23 mouse cellular contexts compared by ENCODE assay signal in genomic region chr1:35936362-35937093, GRCm38 (mm10).
A peak's percentile ranks its signal among the peaks of the same experiment; 100 is the strongest.
DNase-seq lines count a peak whose midpoint lies in the region; ATAC-seq and TF ChIP-seq lines count a peak whose summit lies in the region.
"Had no signal": no experiment of that assay in that cellular context is flagged by ENCODE, and none has a peak within 500 bp of the region (broad histone marks: within the 10 kb centered on the region; RNA-seq: fewer than 3 reads in every experiment).

No protein-coding gene starts in this region.

- peaks cover 3% of the 10 kb centered on the region for H3K4me1 ChIP-seq in forebrain, embryonic 14.5 days (ENCODE audit: control insufficient read depth, insufficient read depth, low read length)
- H3K4me1 ChIP-seq in forebrain, embryonic 11.5 days (replicated peaks; ENCODE audit: control insufficient read depth, insufficient read depth, low read length) = peaks cover 2% of the 10 kb centered on the region; the same call in 1 of the 2 replicates
- peaks cover 18 to 39% of the 10 kb centered on the region in 2 experiments for H3K4me1 ChIP-seq in heart, embryonic 14.5 days (ENCODE audit: control insufficient read depth in 2 of 2, insufficient read depth in 2 of 2, low read length in 2 of 2)
- H3K4me1 ChIP-seq in forebrain, embryonic 16.5 days (replicated peaks; ENCODE audit: control insufficient read depth, insufficient read depth, low read length) = peaks cover 16% of the 10 kb centered on the region
- H3K4me1 ChIP-seq: intestine, embryonic 15.5 days had no signal

- H3K36me3 ChIP-seq in forebrain, embryonic 14.5 days (ENCODE audit: control insufficient read depth, insufficient read depth, low read length) = no peaks in the 10 kb centered on the region
- no peaks in the 10 kb centered on the region for H3K36me3 ChIP-seq in forebrain, embryonic 11.5 days (ENCODE audit: control insufficient read depth, insufficient read depth, low read length)
- H3K36me3 ChIP-seq in heart, embryonic 14.5 days (ENCODE audit: control insufficient read depth, insufficient read depth, low read length) = no peaks in the 10 kb centered on the region
- no peaks in the 10 kb centered on the region for H3K36me3 ChIP-seq in C2C12 (ENCODE audit: control insufficient read depth, insufficient read depth)
- H3K36me3 ChIP-seq in forebrain, embryonic 16.5 days (ENCODE audit: control insufficient read depth, insufficient read depth) = no peaks in the 10 kb centered on the region
- H3K36me3 ChIP-seq: embryonic facial prominence, embryonic 13.5 days; hindbrain, embryonic 13.5 days; intestine, embryonic 15.5 days had no signal

- H3K79me3 ChIP-seq in C2C12 (ENCODE audit: low read depth) = no peaks in the 10 kb centered on the region

- no peaks in the 10 kb centered on the region for H3K79me2 ChIP-seq in C2C12 (ENCODE audit: control insufficient read depth, insufficient read depth)

- no peak overlapping the region for H3K4me2 ChIP-seq in forebrain, embryonic 14.5 days (ENCODE audit: low read length)
- no peak overlapping the region for H3K4me2 ChIP-seq in forebrain, embryonic 11.5 days (ENCODE audit: low read depth, low read length, severe bottlenecking)
- no peak overlapping the region for H3K4me2 ChIP-seq in heart, embryonic 14.5 days (ENCODE audit: low read length)
- no peak overlapping the region for H3K4me2 ChIP-seq in forebrain, embryonic 16.5 days (ENCODE audit: low read length)
- H3K4me2 ChIP-seq: embryonic facial prominence, embryonic 13.5 days; hindbrain, embryonic 13.5 days; intestine, embryonic 15.5 days had no signal

- no peak overlapping the region for H3ac ChIP-seq in C2C12 (ENCODE audit: control insufficient read depth, insufficient read length, low read depth)

- no peak overlapping the region for H3K9ac ChIP-seq in forebrain, embryonic 14.5 days (ENCODE audit: low read length)
- no peak overlapping the region for H3K9ac ChIP-seq in forebrain, embryonic 11.5 days (ENCODE audit: low read length)
- peak overlapping the region; percentile 25; the same call in 1 of the 2 replicates for H3K9ac ChIP-seq in heart, embryonic 14.5 days (ENCODE audit: low read length)
- H3K9ac ChIP-seq in forebrain, embryonic 16.5 days (replicated peaks; ENCODE audit: low read depth, low read length) = no peak overlapping the region
- H3K9ac ChIP-seq: embryonic facial prominence, embryonic 13.5 days; hindbrain, embryonic 13.5 days; intestine, embryonic 15.5 days had no signal

- no peak overlapping the region for H3K4me3 ChIP-seq in forebrain, embryonic 14.5 days (ENCODE audit: low read depth, low read length)
- no peak overlapping the region for H3K4me3 ChIP-seq in forebrain, embryonic 11.5 days (ENCODE audit: low read depth, low read length)
- H3K4me3 ChIP-seq in heart, embryonic 14.5 days (ENCODE audit: control insufficient read depth in 1 of 2, insufficient read depth in 1 of 2, low read depth in 1 of 2, low read length in 2 of 2) = no peak overlapping the region
- no peak overlapping the region for H3K4me3 ChIP-seq in C2C12 (ENCODE audit: insufficient read depth, poor library complexity, severe bottlenecking)
- no peak overlapping the region for H3K4me3 ChIP-seq in forebrain, embryonic 16.5 days (replicated peaks; ENCODE audit: low read length)
- H3K4me3 ChIP-seq: embryonic facial prominence, embryonic 13.5 days; hindbrain, embryonic 13.5 days; intestine, embryonic 15.5 days; left cerebral cortex, adult 2 months had no signal

- no peak overlapping the region for H3K27ac ChIP-seq in forebrain, embryonic 14.5 days (ENCODE audit: low read depth, low read length)
- no peak overlapping the region for H3K27ac ChIP-seq in forebrain, embryonic 11.5 days (ENCODE audit: low read depth, low read length)
- H3K27ac ChIP-seq in heart, embryonic 14.5 days (replicated peaks in 1 of 2; ENCODE audit: control insufficient read depth in 1 of 2, insufficient read depth in 1 of 2, low read depth in 2 of 2, low read length in 2 of 2) = peak overlapping the region; percentile 37 to 95; a peak in 3 of 4 replicates
- no peak overlapping the region; the same call in 1 of the 2 replicates for H3K27ac ChIP-seq in forebrain, embryonic 16.5 days (ENCODE audit: low read length)
- H3K27ac ChIP-seq: embryonic facial prominence, embryonic 13.5 days; hindbrain, embryonic 13.5 days; intestine, embryonic 15.5 days had no signal

- TF ChIP-seq CTCF in C2C12 (IDR thresholded peaks at IDR 0.05; ENCODE audit: control insufficient read depth, insufficient read depth, insufficient read length) = no peak

- peak; percentile 56 for DNase-seq in forebrain, embryonic 14.5 days (ENCODE audit: low spot score)
- no peak for DNase-seq in forebrain, embryonic 11.5 days (ENCODE audit: low spot score)
- no peak for DNase-seq in heart, adult 8-10 months (ENCODE audit: low spot score)
- DNase-seq in T-cell, adult 2 months (ENCODE audit: low spot score) = no peak
- DNase-seq in thymus, postnatal 4 days = no peak
- DNase-seq: adrenal gland, postnatal 10 days; cerebellum, adult 11 months; gastrocnemius, postnatal 36 days; kidney, adult 9 months; kidney, postnatal 4 days; layer of hippocampus, adult 9-11 months; left cerebral cortex, postnatal 4 days; liver; lung, adult 2 months; retina, postnatal 1 day had no signal

- peak; percentile 67; the same call in 1 of the 2 replicates for ATAC-seq in forebrain, embryonic 14.5 days
- ATAC-seq in forebrain, embryonic 11.5 days (replicated peaks; ENCODE audit: low FRiP score) = no peak
- ATAC-seq in heart, embryonic 14.5 days (ENCODE audit: insufficient number of reproducible peaks, insufficient read depth, low FRiP score, low read depth) = no peak
- peak; percentile 43; the same call in 1 of the 2 replicates for ATAC-seq in forebrain, embryonic 16.5 days
- ATAC-seq: intestine, embryonic 15.5 days; midbrain, embryonic 16.5 days had no signal

- 73% methylated on average over 5 of the region's 5 CpGs for WGBS in forebrain, embryonic 14.5 days
- 83% methylated on average over 5 of the region's 5 CpGs for WGBS in forebrain, embryonic 11.5 days
- WGBS in heart, embryonic 14.5 days = 47% methylated on average over 5 of the region's 5 CpGs
- 58% methylated on average over 5 of the region's 5 CpGs for WGBS in forebrain, embryonic 16.5 days

- no peaks in the 10 kb centered on the region for H3K27me3 ChIP-seq in forebrain, embryonic 14.5 days (replicated peaks; ENCODE audit: control insufficient read depth, insufficient read depth, low read length)
- H3K27me3 ChIP-seq in forebrain, embryonic 11.5 days (ENCODE audit: control insufficient read depth, insufficient read depth, low read length) = no peaks in the 10 kb centered on the region
- no peaks in the 10 kb centered on the region for H3K27me3 ChIP-seq in heart, embryonic 14.5 days (ENCODE audit: control insufficient read depth, insufficient read depth, low read length)
- H3K27me3 ChIP-seq in C2C12 (ENCODE audit: control insufficient read depth, insufficient read depth, insufficient read length) = no peaks in the 10 kb centered on the region
- no peaks in the 10 kb centered on the region for H3K27me3 ChIP-seq in forebrain, embryonic 16.5 days (replicated peaks; ENCODE audit: control insufficient read depth, insufficient read depth, low read length)
- H3K27me3 ChIP-seq: embryonic facial prominence, embryonic 13.5 days; hindbrain, embryonic 13.5 days; intestine, embryonic 15.5 days had no signal

- H3K9me3 ChIP-seq in forebrain, embryonic 14.5 days (replicated peaks; ENCODE audit: control insufficient read depth, low read length) = no peaks in the 10 kb centered on the region
- no peaks in the 10 kb centered on the region for H3K9me3 ChIP-seq in forebrain, embryonic 11.5 days (ENCODE audit: control insufficient read depth, low read length)
- H3K9me3 ChIP-seq in heart, embryonic 14.5 days (ENCODE audit: control insufficient read depth, low read length) = no peaks in the 10 kb centered on the region
- no peaks in the 10 kb centered on the region for H3K9me3 ChIP-seq in forebrain, embryonic 16.5 days (ENCODE audit: control insufficient read depth, low read length)
- H3K9me3 ChIP-seq: embryonic facial prominence, embryonic 13.5 days; hindbrain, embryonic 13.5 days; intestine, embryonic 15.5 days had no signal

TF ChIP-seq in C2C12, 6 proteins besides CTCF, POLR2A, EP300 and RAD21:
- peak; percentile 35 for TF ChIP-seq MYOD1 (IDR thresholded peaks at IDR 0.05; ENCODE audit: control insufficient read depth, insufficient read length, low read depth)
- TF ChIP-seq MYOG (IDR thresholded peaks at IDR 0.05; ENCODE audit: control insufficient read depth, extremely low read depth, insufficient read length) = no peak

Comparison
In these comparisons a context has a peak if more than half of its experiments do, and no peak if none do; other contexts are left out.
1. ATAC-seq: peak in forebrain, embryonic 14.5 days (single experiment) and forebrain, embryonic 16.5 days (single experiment); none in forebrain, embryonic 11.5 days (single experiment) and heart, embryonic 14.5 days (single experiment).
2. H3K27ac ChIP-seq: peak in heart, embryonic 14.5 days (2 of 2); none in forebrain, embryonic 14.5 days (single experiment), forebrain, embryonic 11.5 days (single experiment) and forebrain, embryonic 16.5 days (single experiment).